Mouse (Mus musculus): ENCODE data around the gene Ddias. TPM values are rescaled to one million over a fixed set of nuclear protein-coding genes. Genes with fewer than 3 reads are reported as not detected.

The Ddias gene
- 0.74 TPM for polyA plus RNA-seq (2015; fragmentation: Illumina TruSeq; extraction: RNeasy Lipid Tissue Mini Kit (QIAGEN cat#74804); ENCODE audit: low read depth, low replicate concordance)

GRCm38 (mm10) chr7:92874116-92874675 is at the start of gene Ddias, which contains the start of gene Prcp:
Gene Ddias, minus strand, starts transcription at chr7:92874247.
Gene Prcp, plus strand, starts transcription at chr7:92874470.

Other genes starting within 250 kb of the Ddias start
- 11.6 TPM for gene Ankrd42, start 237.1 kb downstream of the Ddias start, polyA plus RNA-seq (2015; fragmentation: Illumina TruSeq; extraction: RNeasy Lipid Tissue Mini Kit (QIAGEN cat#74804); ENCODE audit: low read depth, low replicate concordance)
- 28.6 TPM for gene Pcf11, start 204.3 kb downstream of the Ddias start, polyA plus RNA-seq (2015; fragmentation: Illumina TruSeq; extraction: RNeasy Lipid Tissue Mini Kit (QIAGEN cat#74804); ENCODE audit: low read depth, low replicate concordance)
- gene Rab30, start 132.6 kb downstream of the Ddias start, polyA plus RNA-seq (2015; fragmentation: Illumina TruSeq; extraction: RNeasy Lipid Tissue Mini Kit (QIAGEN cat#74804); ENCODE audit: low read depth, low replicate concordance): 20.8 TPM
- 9.1 TPM for gene Prcp, start 223 bp upstream of the Ddias start, polyA plus RNA-seq (2015; fragmentation: Illumina TruSeq; extraction: RNeasy Lipid Tissue Mini Kit (QIAGEN cat#74804); ENCODE audit: low read depth, low replicate concordance)
- 15.4 TPM for gene Fam181b, start 205.6 kb upstream of the Ddias start, polyA plus RNA-seq (2015; fragmentation: Illumina TruSeq; extraction: RNeasy Lipid Tissue Mini Kit (QIAGEN cat#74804); ENCODE audit: low read depth, low replicate concordance)